Mouse (Mus musculus) brain, embryonic 14.5 days (tissue): Measurements from ENCODE around the gene Proz.

Experiments used
- CTCF ChIP-seq: fragments of 200-500 bp; IDR thresholded peaks from 2 replicates; pipeline ENCODE4 v1.5.1; 2012; ENCODE audit warnings: inconsistent platforms, mild to moderate bottlenecking, moderate library complexity, borderline replicate concordance; ENCODE audit not compliant: insufficient read depth, insufficient read length; ENCODE audit errors: extremely low read depth
- POLR2A ChIP-seq: fragments of 200-500 bp; IDR thresholded peaks from 2 replicates; pipeline ENCODE4 v1.6.1; 2012; ENCODE audit warnings: mild to moderate bottlenecking, inconsistent platforms, borderline replicate concordance; ENCODE audit not compliant: poor library complexity, insufficient read depth, insufficient read length, severe bottlenecking; ENCODE audit errors: extremely low read depth

DNA sequence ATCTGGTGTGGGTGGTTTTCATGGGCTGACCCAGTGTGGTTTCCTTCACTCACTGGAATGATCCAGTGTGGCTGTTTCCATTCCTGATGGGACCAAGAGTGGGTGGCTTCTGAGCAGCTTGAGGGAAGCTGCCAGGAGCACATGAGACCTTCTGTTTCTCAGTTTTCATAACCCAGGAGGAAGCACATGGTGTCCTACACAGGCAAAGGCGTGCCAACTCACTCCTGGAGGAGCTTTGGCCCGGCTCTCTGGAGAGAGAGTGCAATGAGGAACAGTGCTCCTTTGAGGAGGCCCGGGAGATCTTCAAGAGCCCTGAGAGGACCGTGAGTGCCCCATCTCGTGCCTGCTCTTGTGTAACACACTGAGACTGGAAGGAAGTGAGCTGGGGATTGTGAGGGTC is 32.2 kb upstream of the Proz start:
- TF ChIP-seq POLR2A, result no peak
- no peak for TF ChIP-seq CTCF
